Mouse (Mus musculus) cortical plate, adult 2 months (tissue): ENCODE measurements at regions not wholly inside any gene's neighbourhood (a gene's known extent, or its start where the extent isn't known, plus 50 kb on each side); places are given as distances from the start of the nearest gene placed in this dataset.

Experiments used
- CTCF ChIP-seq: fragments of 200-500 bp; IDR thresholded peaks from 2 replicates; pipeline ENCODE4 v1.5.1; 2011; ENCODE audit warnings: mild to moderate bottlenecking, control low read depth, low read length; ENCODE audit not compliant: insufficient read depth; ENCODE audit errors: extremely low read depth
- POLR2A ChIP-seq: fragments of 200-500 bp; IDR thresholded peaks from 2 replicates; pipeline ENCODE4 v1.6.1; 2011; ENCODE audit warnings: mild to moderate bottlenecking, low read length, control low read depth; ENCODE audit not compliant: insufficient read depth; ENCODE audit errors: extremely low read depth

DNA sequence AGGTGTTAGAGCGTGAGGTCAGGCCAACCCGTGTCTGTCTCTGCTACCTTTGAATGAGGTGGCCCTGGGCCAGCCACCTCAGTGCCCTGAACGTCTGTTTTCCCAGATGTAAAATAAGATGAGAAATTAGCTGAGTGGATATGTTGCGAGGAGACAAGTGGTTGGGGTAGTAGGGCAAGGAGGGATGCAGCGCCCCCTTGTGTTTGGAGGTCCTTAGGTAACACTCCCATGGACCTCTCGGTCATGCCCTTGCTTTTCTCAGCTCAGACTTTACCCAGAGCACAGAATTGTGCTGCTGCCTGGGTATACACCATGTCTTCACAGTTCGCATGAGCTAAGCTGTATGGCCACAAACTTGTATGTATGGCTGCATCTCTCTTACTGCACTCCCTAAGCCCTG is 401.0 kb downstream of the Vrk1 start:
- TF ChIP-seq POLR2A: no peak
- 0 out of 2 replicates have a peak, but pooled peaks have one; percentile 5 for TF ChIP-seq CTCF
